Mouse (Mus musculus) kidney, adult 2 months (tissue): ENCODE data around the gene Hils1. TPM values are rescaled to one million over a fixed set of nuclear protein-coding genes. Genes with fewer than 3 reads are reported as not detected.
A peak's percentile ranks its signal among the peaks of the same experiment; 100 is the strongest.

Experiments used
- DNase-seq: peaks from one replicate; pipeline ENCODE4 v3.0.0; 2021
- H3K27ac ChIP-seq: fragments of 200-500 bp; 2 replicates; pipeline ENCODE4 v1.5.1; 2012; ENCODE audit warnings: low read depth, low read length, control low read depth, inconsistent platforms; ENCODE audit not compliant: insufficient read depth
- H3K27me3 ChIP-seq: fragments of 200-500 bp; replicated peaks from 2 replicates; pipeline ENCODE4 v1.6.1; 2012; ENCODE audit warnings: mild to moderate bottlenecking, moderate library complexity, low read length, inconsistent platforms; ENCODE audit not compliant: control insufficient read depth, insufficient read depth
- H3K36me3 ChIP-seq: fragments of 200-500 bp; 2 replicates; pipeline ENCODE4 v1.6.1; 2012; ENCODE audit warnings: mild to moderate bottlenecking, moderate library complexity, low read length, inconsistent platforms; ENCODE audit not compliant: control insufficient read depth, insufficient read depth
- H3K4me1 ChIP-seq: fragments of 200-500 bp; 2 replicates; pipeline ENCODE4 v1.6.1; 2011; ENCODE audit warnings: low read length; ENCODE audit not compliant: control insufficient read depth, insufficient read depth
- H3K4me3 ChIP-seq: fragments of 200-500 bp; 2 replicates; pipeline ENCODE4 v1.5.1; 2011; ENCODE audit warnings: mild to moderate bottlenecking, low read depth, low read length, control low read depth; ENCODE audit not compliant: insufficient read depth
- CTCF ChIP-seq: fragments of 200-500 bp; conservative IDR thresholded peaks from 2 replicates; pipeline ENCODE4 v1.5.1; 2011; ENCODE audit warnings: low read depth, mild to moderate bottlenecking, control low read depth, low read length, moderate library complexity, mixed read lengths; ENCODE audit not compliant: insufficient read depth, insufficient read length
- POLR2A ChIP-seq: fragments of 200-500 bp; IDR thresholded peaks from one replicate; pipeline ENCODE4 v1.6.1; 2011; ENCODE audit warnings: low read depth, low read length, control low read depth
- WGBS: fragments of 180-500 bp; shearing (Covaris S2); methylation state at CpG from one replicate; pipeline ENCODE4 v1.1.7; 2018; 5-methylcytosine and 5-hydroxymethylcytosine counted together
- polyA plus RNA-seq: library from polyadenylated mRNA; depleted of rRNA; stranded (reverse); fragments of >200 nt; gene quantifications from 2 replicates; pipeline ENCODE4 v1.2.3, GENCODE M21; 2012

Gene Hils1
- polyA plus RNA-seq, 1 experiment, result not detected

GRCm38 (mm10) chr11:94939280-94939679, 28.1 kb upstream of the Hils1 start:
- Histone ChIP-seq H3K36me3 (no peaks in the 10 kb centered on the region), H3K4me1 (no peaks in the 10 kb centered on the region), H3K27ac (no peak overlapping the region), H3K27me3 (no peaks in the 10 kb centered on the region), H3K4me3 (no peak overlapping the region)
- peak; percentile 81 for DNase-seq
- TF ChIP-seq CTCF (peak; percentile 88), POLR2A (no peak)
- WGBS, result 13% methylated on average over 4 of the region's 4 CpGs

DNA sequence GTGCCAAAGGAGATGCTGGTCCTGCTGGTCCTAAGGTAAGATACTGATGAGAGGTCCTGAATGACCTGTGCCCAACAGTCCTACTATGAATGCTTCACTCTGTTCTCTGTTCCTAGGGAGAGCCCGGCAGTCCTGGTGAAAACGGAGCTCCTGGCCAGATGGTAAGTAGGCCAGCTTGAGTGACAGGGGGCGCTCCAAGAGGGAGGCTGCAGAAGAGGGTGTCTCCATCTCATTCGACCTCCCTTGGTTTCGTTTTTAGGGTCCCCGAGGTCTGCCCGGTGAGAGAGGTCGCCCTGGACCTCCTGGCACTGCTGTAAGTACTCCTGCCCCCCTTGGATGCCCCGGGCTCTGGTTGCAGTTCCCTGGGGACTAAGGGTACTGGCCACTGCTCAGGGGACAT, 26.3 kb upstream of the Hils1 start:
- 52% methylated on average over 9 of the region's 9 CpGs for whole genome bisulfite sequencing
- Histone ChIP-seq H3K27ac (no peak overlapping the region), H3K27me3 (no peaks in the 10 kb centered on the region), H3K4me3 (no peak overlapping the region), H3K4me1 (no peaks in the 10 kb centered on the region), H3K36me3 (no peaks in the 10 kb centered on the region)
- DNase-seq, result no peak
- TF ChIP-seq POLR2A (no peak), CTCF (no peak)

- Histone ChIP-seq H3K27ac (no peak overlapping the region), H3K4me1 (no peaks in the 10 kb centered on the region), H3K4me3 (no peak overlapping the region), H3K36me3 (no peaks in the 10 kb centered on the region), H3K27me3 (no peaks in the 10 kb centered on the region)
- DNase-seq, result no peak
- TF ChIP-seq CTCF (no peak), POLR2A (no peak)
- WGBS, result 78% methylated on average over 8 of the region's 8 CpGs
These were observed 25.6 kb upstream of the Hils1 start for GRCm38 (mm10) chr11:94941776-94942175.

DNA sequence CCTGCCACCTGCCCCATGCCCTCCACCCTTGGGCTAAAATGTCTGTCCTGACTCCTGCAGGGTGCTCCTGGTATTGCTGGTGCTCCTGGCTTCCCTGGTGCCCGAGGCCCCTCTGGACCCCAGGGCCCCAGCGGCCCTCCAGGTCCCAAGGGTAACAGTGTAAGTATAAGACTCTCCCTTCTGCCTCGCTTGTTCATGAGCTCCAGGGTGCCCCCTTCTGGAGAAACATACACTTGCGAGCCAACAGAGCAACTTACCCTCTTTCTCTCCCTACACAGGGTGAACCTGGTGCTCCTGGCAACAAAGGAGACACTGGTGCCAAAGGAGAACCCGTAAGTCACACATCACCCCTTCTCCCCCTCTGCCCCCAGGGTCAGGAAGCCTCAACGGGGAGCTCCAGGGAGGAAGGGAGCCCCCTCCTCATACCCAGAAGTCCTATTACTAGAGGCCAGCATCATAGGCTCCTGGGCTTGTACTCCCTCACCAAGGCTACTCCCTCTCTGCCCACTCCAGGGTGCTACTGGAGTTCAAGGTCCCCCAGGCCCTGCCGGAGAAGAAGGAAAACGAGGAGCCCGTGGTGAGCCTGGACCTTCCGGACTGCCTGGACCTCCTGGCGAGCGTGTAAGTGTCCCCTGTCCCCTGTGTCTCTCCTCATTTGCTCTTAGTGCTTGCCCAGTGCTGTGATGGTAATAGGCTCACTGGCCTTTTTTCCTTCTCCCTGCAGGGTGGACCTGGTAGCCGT, 24.9 kb upstream of the Hils1 start:
- H3K4me3 ChIP-seq, result no peak overlapping the region
- 46% methylated on average over 13 of the region's 13 CpGs for whole genome bisulfite sequencing
- DNase-seq, result peak; percentile 50
- no peaks in the 10 kb centered on the region for H3K27me3 ChIP-seq
- TF ChIP-seq CTCF (peak; percentile 54), POLR2A (no peak)
- H3K4me1 ChIP-seq, result no peaks in the 10 kb centered on the region
- H3K27ac ChIP-seq, result no peak overlapping the region
- H3K36me3 ChIP-seq, result no peaks in the 10 kb centered on the region

DNA sequence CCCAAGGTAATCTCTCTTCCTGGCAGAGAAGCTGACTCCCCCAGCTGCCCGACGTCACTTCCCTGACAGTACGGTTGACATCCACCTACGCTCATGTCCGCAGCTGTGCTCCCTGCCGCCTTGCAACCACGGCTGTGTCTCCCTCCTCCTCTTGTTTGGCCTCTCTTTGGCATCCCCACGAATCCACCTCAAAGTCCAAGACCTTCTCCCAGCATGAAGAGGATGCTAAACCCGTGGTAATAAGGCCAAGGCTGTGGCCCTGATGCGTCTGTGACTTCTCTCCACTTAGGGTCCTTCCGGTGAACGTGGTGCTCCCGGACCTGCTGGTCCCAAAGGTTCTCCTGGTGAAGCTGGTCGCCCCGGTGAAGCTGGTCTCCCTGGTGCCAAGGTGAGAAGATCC, 24.3 kb upstream of the Hils1 start:
- H3K27ac ChIP-seq, result no peak overlapping the region
- no peaks in the 10 kb centered on the region for H3K27me3 ChIP-seq
- no peak for DNase-seq
- no peaks in the 10 kb centered on the region for H3K36me3 ChIP-seq
- TF ChIP-seq CTCF, result no peak
- no peaks in the 10 kb centered on the region for H3K4me1 ChIP-seq
- WGBS, result 80% methylated on average over 15 of the region's 15 CpGs
- H3K4me3 ChIP-seq, result no peak overlapping the region

DNA sequence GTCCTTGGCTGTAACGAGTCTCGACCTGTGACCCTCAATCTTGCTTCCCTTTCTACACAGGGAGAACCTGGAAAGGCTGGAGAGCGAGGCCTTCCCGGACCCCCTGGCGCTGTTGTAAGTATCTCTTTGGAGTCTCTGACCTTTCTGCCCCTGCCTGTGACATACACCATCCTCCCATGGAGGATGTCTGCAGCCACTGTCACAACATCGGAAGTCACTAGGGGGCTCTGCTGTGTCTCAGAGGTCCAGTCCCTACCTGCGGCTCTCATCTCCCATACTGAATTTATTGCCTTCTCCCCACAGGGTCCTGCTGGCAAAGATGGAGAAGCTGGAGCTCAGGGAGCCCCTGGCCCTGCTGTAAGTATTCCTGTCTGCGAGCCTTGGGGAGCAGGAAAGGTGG, 23.1 kb upstream of the Hils1 start:
- TF ChIP-seq POLR2A (no peak), CTCF (0 out of 2 replicates have a peak, but pooled peaks have one; percentile 11)
- Histone ChIP-seq H3K4me3 (no peak overlapping the region), H3K27ac (no peak overlapping the region), H3K4me1 (no peaks in the 10 kb centered on the region), H3K27me3 (no peaks in the 10 kb centered on the region), H3K36me3 (no peaks in the 10 kb centered on the region)
- WGBS, result 26% methylated on average over 8 of the region's 8 CpGs
- no peak for DNase-seq

- WGBS, result 87% methylated on average over 12 of the region's 12 CpGs
- H3K27ac ChIP-seq, result no peak overlapping the region
- no peak for DNase-seq
- TF ChIP-seq CTCF (no peak), POLR2A (no peak)
- H3K4me1 ChIP-seq, result no peaks in the 10 kb centered on the region
- H3K36me3 ChIP-seq, result no peaks in the 10 kb centered on the region
- H3K4me3 ChIP-seq, result no peak overlapping the region
- no peaks in the 10 kb centered on the region for H3K27me3 ChIP-seq
These were observed 22.2 kb upstream of the Hils1 start for GRCm38 (mm10) chr11:94945236-94945635.
